Mouse (Mus musculus) forebrain, embryonic 13.5 days (tissue): Measurements from ENCODE around the gene Zfp1. TPM values are rescaled to one million over a fixed set of nuclear protein-coding genes. Genes with fewer than 3 reads are reported as not detected.
A peak's percentile ranks its signal among the peaks of the same experiment; 100 is the strongest.

Experiments used
- ATAC-seq: fragments of 200-750 bp; cut with Nextera tagmentation; 2 replicates; pipeline ENCODE4 v1.8.0; 2017
- H3K27ac ChIP-seq: fragments of 300-500 bp; sonication (generic); 2 replicates; pipeline ENCODE4 v1.5.1; 2015; ENCODE audit warnings: inconsistent platforms, mild to moderate bottlenecking, moderate library complexity
- H3K27me3 ChIP-seq: fragments of 300-500 bp; sonication (generic); 2 replicates; pipeline ENCODE4 v1.6.1; 2015; ENCODE audit warnings: mild to moderate bottlenecking, inconsistent platforms
- H3K36me3 ChIP-seq: fragments of 300-500 bp; sonication (generic); 2 replicates; pipeline ENCODE4 v1.6.1; 2015; ENCODE audit warnings: mild to moderate bottlenecking, inconsistent platforms; ENCODE audit not compliant: poor library complexity, severe bottlenecking
- H3K4me1 ChIP-seq: fragments of 300-500 bp; sonication (generic); 2 replicates; pipeline ENCODE4 v1.6.1; 2015; ENCODE audit warnings: inconsistent platforms
- H3K4me2 ChIP-seq: fragments of 300-500 bp; sonication (generic); 2 replicates; pipeline ENCODE4 v1.6.1; 2015; ENCODE audit warnings: inconsistent platforms, mild to moderate bottlenecking, moderate library complexity
- H3K4me3 ChIP-seq: fragments of 300-500 bp; sonication (generic); 2 replicates; pipeline ENCODE4 v1.5.1; 2015; ENCODE audit warnings: mild to moderate bottlenecking, inconsistent platforms
- H3K9ac ChIP-seq: fragments of 300-500 bp; sonication (generic); 2 replicates; pipeline ENCODE4 v1.6.1; 2015; ENCODE audit warnings: mild to moderate bottlenecking, inconsistent platforms
- H3K9me3 ChIP-seq: fragments of 300-500 bp; sonication (generic); replicated peaks from 2 replicates; pipeline ENCODE4 v1.6.1; 2016; ENCODE audit warnings: inconsistent platforms
- WGBS: fragments of 180-500 bp; shearing (Covaris S2); methylation state at CpG from one replicate; pipeline ENCODE4 v1.1.7; 2015; 5-methylcytosine and 5-hydroxymethylcytosine counted together
- polyA plus RNA-seq: library from polyadenylated mRNA; unstranded; fragments of >200 nt; fragmentation: Nextera tagmentation; extraction: Ambion mirVana; gene quantifications from 2 replicates; pipeline ENCODE4 v1.2.1, GENCODE M21; 2015

The Zfp1 gene
- polyA plus RNA-seq, 1 experiment from 2014 or later, result 27.3 TPM

- H3K4me1 ChIP-seq, result peaks cover 3% of the 10 kb centered on the region; the same call in 1 of the 2 replicates
- H3K9me3 ChIP-seq, result no peaks in the 10 kb centered on the region
- H3K27ac ChIP-seq, result no peak overlapping the region
- H3K36me3 ChIP-seq, result peaks cover 32% of the 10 kb centered on the region
- no peaks in the 10 kb centered on the region for H3K27me3 ChIP-seq
- H3K4me3 ChIP-seq, result no peak overlapping the region
- H3K9ac ChIP-seq, result no peak overlapping the region
- 88% methylated on average over 5 of the region's 5 CpGs for WGBS
- H3K4me2 ChIP-seq, result no peak overlapping the region
- no peak for ATAC-seq
Observed at GRCm38 (mm10) chr8:111613181-111613580, 30.0 kb upstream of the Zfp1 start.

DNA sequence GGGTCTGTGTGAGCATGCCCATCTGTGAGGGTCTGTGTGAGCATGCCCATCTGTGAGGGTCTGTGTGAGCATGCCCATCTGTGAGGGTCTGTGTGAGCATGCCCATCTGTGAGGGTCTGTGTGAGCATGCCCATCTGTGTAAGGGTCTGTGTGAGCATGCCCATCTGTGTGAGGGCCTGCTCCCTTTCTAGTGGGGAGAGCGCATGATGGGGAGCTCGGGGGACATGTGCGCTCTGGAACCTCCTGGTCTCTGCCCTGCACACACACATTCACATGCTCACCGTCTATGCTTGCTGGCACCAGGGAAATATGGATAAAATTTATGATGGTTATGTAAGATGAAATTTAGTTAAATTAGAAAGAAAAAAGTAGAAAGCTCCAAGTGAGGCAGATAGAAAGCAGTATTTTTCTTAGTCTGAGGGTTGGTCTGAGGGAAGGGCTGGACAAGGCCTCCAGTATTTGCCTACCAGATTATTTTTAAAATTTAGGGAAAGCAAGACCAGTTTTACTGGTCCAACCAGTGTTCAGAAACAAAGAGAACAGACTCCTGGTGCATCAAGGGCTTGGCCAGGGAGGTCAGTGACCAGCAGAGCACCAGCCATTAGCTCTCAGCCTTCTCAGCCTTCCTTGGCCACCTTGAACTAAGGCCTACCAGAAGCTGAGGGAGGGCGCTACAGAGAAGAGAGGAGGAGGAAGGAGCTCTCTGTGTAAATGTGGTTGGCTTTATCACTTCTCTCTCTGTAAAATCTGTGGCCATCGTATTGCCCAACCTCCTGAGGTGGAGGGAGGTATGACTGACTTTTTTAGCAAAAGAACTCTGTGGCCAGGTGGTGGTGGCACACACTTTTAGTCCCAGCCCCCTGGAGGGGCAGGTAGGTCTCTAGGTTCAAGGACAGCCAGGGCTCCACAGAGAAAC is 28.2 kb upstream of the Zfp1 start:
- Histone ChIP-seq H3K27ac (peak overlapping the region; percentile 31; the same call in 1 of the 2 replicates), H3K4me1 (peaks cover 3% of the 10 kb centered on the region; the same call in 1 of the 2 replicates), H3K9me3 (no peaks in the 10 kb centered on the region), H3K4me3 (no peak overlapping the region), H3K4me2 (no peak overlapping the region), H3K9ac (no peak overlapping the region), H3K27me3 (no peaks in the 10 kb centered on the region), H3K36me3 (peaks cover 35% of the 10 kb centered on the region)
- no peak for ATAC-seq
- 92% methylated on average over 6 of the region's 6 CpGs for WGBS

GRCm38 (mm10) chr8:111617812-111618211 is 25.4 kb upstream of the Zfp1 start:
- Histone ChIP-seq H3K36me3 (peaks cover 42% of the 10 kb centered on the region), H3K27me3 (no peaks in the 10 kb centered on the region), H3K4me1 (peaks cover 3% of the 10 kb centered on the region; the same call in 1 of the 2 replicates), H3K9ac (no peak overlapping the region), H3K4me2 (no peak overlapping the region), H3K27ac (no peak overlapping the region), H3K9me3 (no peaks in the 10 kb centered on the region), H3K4me3 (no peak overlapping the region)
- WGBS, result 60% methylated on average over 6 of the region's 6 CpGs
- ATAC-seq, result no peak

DNA sequence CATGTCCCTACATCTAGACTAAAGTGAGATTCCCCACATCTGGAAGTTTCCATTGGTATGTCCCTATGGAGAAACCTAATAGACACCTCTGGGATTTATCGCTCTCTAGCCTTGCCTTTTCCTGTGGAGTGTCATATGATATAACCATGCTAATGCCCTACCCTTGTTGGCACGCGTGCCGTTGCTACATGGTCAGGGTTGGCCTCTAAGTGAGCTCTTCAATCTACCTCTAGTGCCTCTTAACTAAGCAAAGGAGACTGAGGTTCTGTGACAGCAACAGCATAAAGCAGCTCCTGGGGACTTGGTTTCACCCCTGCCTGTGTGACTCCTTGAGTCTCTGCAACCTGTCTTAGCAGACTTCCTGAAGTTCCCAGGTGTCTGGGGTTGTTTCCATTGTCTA is 24.9 kb upstream of the Zfp1 start:
- 94% methylated on average over 4 of the region's 4 CpGs for WGBS
- Histone ChIP-seq H3K9me3 (no peaks in the 10 kb centered on the region), H3K36me3 (peaks cover 41% of the 10 kb centered on the region), H3K4me3 (no peak overlapping the region), H3K27ac (no peak overlapping the region), H3K4me1 (peaks cover 3% of the 10 kb centered on the region; the same call in 1 of the 2 replicates), H3K4me2 (no peak overlapping the region), H3K27me3 (no peaks in the 10 kb centered on the region), H3K9ac (no peak overlapping the region)
- no peak for ATAC-seq

- no peak overlapping the region for H3K27ac ChIP-seq
- no peak for ATAC-seq
- WGBS, result 59% methylated on average over 1 of the region's 1 CpGs
Observed at GRCm38 (mm10) chr8:111619936-111620335, 23.3 kb upstream of the Zfp1 start.

DNA sequence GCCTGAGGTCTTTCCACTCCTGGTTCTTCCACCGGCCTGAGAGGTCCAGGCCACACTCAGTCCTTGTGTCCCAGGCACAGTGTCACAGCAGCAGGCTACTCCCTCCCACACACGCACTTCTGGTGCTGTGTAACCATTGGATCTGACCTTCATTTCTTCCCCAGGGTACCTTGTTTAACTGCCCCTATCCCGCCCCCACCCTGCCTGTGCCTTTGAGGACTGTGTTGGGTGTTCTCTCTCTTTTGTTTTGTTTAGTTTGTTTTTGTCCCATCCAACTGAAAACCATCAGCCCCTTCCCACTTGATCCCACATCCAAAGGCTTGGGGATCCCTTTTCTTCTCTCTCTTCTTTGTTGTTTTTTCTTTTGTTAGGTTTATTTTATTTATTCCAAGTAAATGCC is 21.1 kb upstream of the Zfp1 start:
- ATAC-seq, result no peak
- Histone ChIP-seq H3K4me3 (no peak overlapping the region), H3K36me3 (peaks cover 42% of the 10 kb centered on the region), H3K27me3 (no peaks in the 10 kb centered on the region), H3K9me3 (no peaks in the 10 kb centered on the region), H3K4me1 (no peaks in the 10 kb centered on the region), H3K4me2 (no peak overlapping the region), H3K9ac (no peak overlapping the region), H3K27ac (no peak overlapping the region)
- WGBS, result 63% methylated on average over 3 of the region's 3 CpGs

More at GRCm38 (mm10) chr8:111619936-111620335, 23.3 kb upstream of the Zfp1 start:
- no peak overlapping the region for H3K4me3 ChIP-seq
- peaks cover 41% of the 10 kb centered on the region for H3K36me3 ChIP-seq
- no peak overlapping the region for H3K9ac ChIP-seq
- no peak overlapping the region for H3K4me2 ChIP-seq
- peaks cover 3% of the 10 kb centered on the region; the same call in 1 of the 2 replicates for H3K4me1 ChIP-seq
- H3K9me3 ChIP-seq, result no peaks in the 10 kb centered on the region
- H3K27me3 ChIP-seq, result no peaks in the 10 kb centered on the region

DNA sequence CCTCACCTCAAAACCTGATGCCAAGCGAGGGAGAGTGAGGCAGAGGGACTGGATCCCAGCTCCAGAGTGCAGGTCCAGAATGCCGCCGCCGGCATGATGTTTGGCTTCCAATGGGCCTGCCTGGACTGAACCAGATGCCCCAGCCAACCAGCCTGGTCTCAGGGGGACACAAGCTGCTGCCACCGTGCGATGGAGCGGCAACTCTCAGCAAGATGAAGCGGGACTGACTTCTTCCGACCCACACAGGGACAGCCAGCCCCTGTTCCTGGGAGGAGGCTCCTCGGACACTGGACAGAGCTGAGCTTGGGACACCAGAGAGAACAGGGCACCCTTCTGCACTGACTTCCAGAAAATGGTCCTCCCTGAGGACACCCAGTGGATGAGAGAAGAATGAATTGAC is 20.6 kb upstream of the Zfp1 start:
- Histone ChIP-seq H3K4me3 (no peak overlapping the region), H3K9ac (no peak overlapping the region; the same call in 1 of the 2 replicates), H3K27ac (0 out of 2 replicates have a peak overlapping the region, but pooled peaks have one; percentile 27), H3K27me3 (no peaks in the 10 kb centered on the region), H3K9me3 (no peaks in the 10 kb centered on the region), H3K4me1 (no peaks in the 10 kb centered on the region), H3K36me3 (peaks cover 42% of the 10 kb centered on the region), H3K4me2 (no peak overlapping the region)
- WGBS, result 80% methylated on average over 10 of the region's 10 CpGs
- ATAC-seq, result no peak

- Histone ChIP-seq H3K27ac (no peak overlapping the region), H3K9ac (no peak overlapping the region), H3K4me1 (no peaks in the 10 kb centered on the region), H3K36me3 (peaks cover 48% of the 10 kb centered on the region), H3K4me3 (no peak overlapping the region), H3K27me3 (no peaks in the 10 kb centered on the region), H3K4me2 (no peak overlapping the region), H3K9me3 (no peaks in the 10 kb centered on the region)
- no peak for ATAC-seq
- WGBS, result 85% methylated on average over 12 of the region's 12 CpGs
Observed at GRCm38 (mm10) chr8:111624081-111624852, 18.9 kb upstream of the Zfp1 start.

DNA sequence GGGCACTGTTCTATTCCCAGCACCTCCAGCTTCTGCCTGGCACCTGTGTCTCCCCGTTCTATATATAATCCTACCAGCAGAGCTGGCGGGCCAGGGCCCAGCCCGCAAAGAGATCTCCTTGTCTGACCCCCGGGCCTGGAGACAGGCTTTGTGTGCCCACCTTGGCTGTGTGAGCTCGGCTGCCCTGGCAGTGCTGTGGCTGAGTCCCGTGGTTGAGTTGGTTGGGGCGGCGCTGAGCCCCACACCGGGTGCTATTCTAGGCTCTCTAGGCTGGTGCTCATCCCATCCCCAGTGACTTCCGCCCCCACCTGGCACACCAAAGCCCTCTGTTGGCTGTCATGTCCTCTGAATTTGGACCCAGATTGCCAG is 18.4 kb upstream of the Zfp1 start:
- H3K36me3 ChIP-seq, result peaks cover 43% of the 10 kb centered on the region
- no peak for ATAC-seq
- no peak overlapping the region; the same call in 1 of the 2 replicates for H3K9ac ChIP-seq
- peaks cover 2% of the 10 kb centered on the region; the same call in 1 of the 2 replicates for H3K4me1 ChIP-seq
- no peaks in the 10 kb centered on the region for H3K9me3 ChIP-seq
- no peak overlapping the region for H3K4me2 ChIP-seq
- H3K27me3 ChIP-seq, result no peaks in the 10 kb centered on the region
- 94% methylated on average over 10 of the region's 10 CpGs for WGBS
- H3K27ac ChIP-seq, result no peak overlapping the region
- no peak overlapping the region for H3K4me3 ChIP-seq

DNA sequence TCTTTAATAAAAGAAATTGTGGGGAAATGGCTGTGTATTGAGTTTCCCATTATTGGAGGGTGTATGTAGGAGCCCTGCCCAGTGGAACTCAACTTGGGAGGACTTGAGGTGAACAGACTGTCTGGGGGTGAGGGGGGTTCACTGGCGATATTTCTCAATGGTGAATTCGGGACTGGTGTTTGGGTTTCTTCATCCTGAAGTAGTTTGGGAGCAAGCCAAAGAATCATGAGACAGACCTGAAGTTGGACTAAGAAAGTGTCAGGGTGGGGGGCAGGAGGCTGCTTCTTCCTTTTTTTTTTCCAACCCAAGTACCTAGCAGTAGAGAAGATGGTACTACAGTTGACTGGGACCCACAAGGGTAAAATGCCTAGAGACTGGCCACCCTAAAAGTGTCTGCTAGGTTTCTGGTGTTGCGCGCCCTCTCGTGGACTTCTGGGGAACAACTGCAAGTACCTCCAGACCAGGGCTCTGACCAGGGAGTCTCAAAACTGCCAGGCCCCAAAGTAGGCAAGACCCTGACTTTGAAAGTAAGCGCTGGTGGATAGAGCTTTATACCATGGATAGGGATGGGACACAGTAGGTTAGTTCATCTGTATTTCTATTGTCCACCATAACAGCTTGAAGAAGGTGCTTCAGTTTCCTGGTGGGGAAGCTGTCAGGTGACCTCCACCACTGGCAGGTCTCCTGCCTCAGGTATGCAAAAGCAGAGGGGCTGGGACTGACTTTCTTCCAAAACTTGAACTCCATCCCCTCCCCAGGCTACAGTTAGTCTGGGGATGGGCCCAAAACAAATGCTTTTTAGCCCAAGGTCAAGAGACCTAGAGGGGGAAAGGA is 17.3 kb upstream of the Zfp1 start:
- Histone ChIP-seq H3K36me3 (peaks cover 35% of the 10 kb centered on the region), H3K9me3 (no peaks in the 10 kb centered on the region), H3K4me1 (peaks cover 6% of the 10 kb centered on the region; the same call in 1 of the 2 replicates), H3K27me3 (no peaks in the 10 kb centered on the region), H3K27ac (no peak overlapping the region), H3K4me2 (no peak overlapping the region), H3K9ac (no peak overlapping the region), H3K4me3 (no peak overlapping the region)
- peak; percentile 19; the same call in 1 of the 2 replicates for ATAC-seq
- WGBS, result 29% methylated on average over 6 of the region's 6 CpGs

DNA sequence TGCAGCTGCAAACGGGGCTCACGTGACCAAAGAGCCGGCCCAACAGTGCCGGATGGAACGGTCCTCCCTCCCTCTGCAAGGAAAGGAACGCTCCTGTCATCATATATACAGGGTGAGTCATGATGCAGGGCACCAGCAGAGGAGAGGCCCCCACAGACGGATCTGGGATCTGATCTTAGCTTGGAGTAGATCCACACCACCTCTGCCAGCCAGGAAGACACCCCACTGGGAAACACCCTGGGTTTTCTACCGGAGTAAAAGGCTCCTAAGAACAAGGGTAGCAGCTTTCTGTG is 16.7 kb upstream of the Zfp1 start:
- Histone ChIP-seq H3K9ac (no peak overlapping the region), H3K4me1 (peaks cover 6% of the 10 kb centered on the region; the same call in 1 of the 2 replicates), H3K4me3 (no peak overlapping the region), H3K27me3 (no peaks in the 10 kb centered on the region), H3K9me3 (no peaks in the 10 kb centered on the region), H3K36me3 (peaks cover 30% of the 10 kb centered on the region), H3K27ac (no peak overlapping the region), H3K4me2 (no peak overlapping the region)
- WGBS, result 79% methylated on average over 8 of the region's 8 CpGs
- no peak for ATAC-seq
